Mouse (Mus musculus) urinary bladder, postnatal 36 days (tissue): Measurements from ENCODE around the gene 2010003K11Rik.

Experiments used
- DNase-seq, 2 experiments: peaks; one replicate each; pipeline ENCODE4 v3.0.0; 2022; ENCODE audit warnings: low spot score in 2 of 2, mixed read lengths in 1 of 2

2010003K11Rik gene

GRCm38 (mm10) chr19:4497263-4497973 lies 965 bp downstream of the 2010003K11Rik start:
- DNase-seq, result peak; percentile 51 to 77

- no peak for DNase-seq
Observed at GRCm38 (mm10) chr19:4496535-4497262, 1.7 kb downstream of the 2010003K11Rik start.

GRCm38 (mm10) chr19:4495814-4496213 lies 2.6 kb downstream of the 2010003K11Rik start:
- DNase-seq, result no peak

GRCm38 (mm10) chr19:4494707-4495106 lies 3.7 kb downstream of the 2010003K11Rik start:
- DNase-seq, result no peak

- DNase-seq, result peak in 1 of 2 experiments; percentile 66
Observed at GRCm38 (mm10) chr19:4492526-4493296, 5.7 kb downstream of the 2010003K11Rik start.

GRCm38 (mm10) chr19:4491080-4491695 lies 7.2 kb downstream of the 2010003K11Rik start:
- DNase-seq, result no peak

GRCm38 (mm10) chr19:4487877-4488276 lies 10.5 kb downstream of the 2010003K11Rik start:
- DNase-seq, result no peak

GRCm38 (mm10) chr19:4485006-4485405 lies 13.4 kb downstream of the 2010003K11Rik start:
- DNase-seq, result no peak

- no peak for DNase-seq
Observed at GRCm38 (mm10) chr19:4482111-4482859, 16.1 kb downstream of the 2010003K11Rik start.

- no peak for DNase-seq
Observed at GRCm38 (mm10) chr19:4481326-4481725, 17.1 kb downstream of the 2010003K11Rik start.

GRCm38 (mm10) chr19:4480041-4480440 lies 18.3 kb downstream of the 2010003K11Rik start:
- no peak for DNase-seq

- DNase-seq, result no peak
Observed at GRCm38 (mm10) chr19:4478190-4478516, 20.2 kb downstream of the 2010003K11Rik start.

- DNase-seq, result no peak
Observed at GRCm38 (mm10) chr19:4477345-4478189, 20.8 kb downstream of the 2010003K11Rik start, which contains the start of gene Syt12. TSS of gene Syt12 (minus strand) at chr19:4477447.

GRCm38 (mm10) chr19:4476601-4477257 lies 21.7 kb downstream of the 2010003K11Rik start:
- peak in 1 of 2 experiments; percentile 28 for DNase-seq

GRCm38 (mm10) chr19:4475224-4475925 lies 23.0 kb downstream of the 2010003K11Rik start:
- no peak for DNase-seq

GRCm38 (mm10) chr19:4474739-4475138 lies 23.6 kb downstream of the 2010003K11Rik start:
- DNase-seq, result no peak

GRCm38 (mm10) chr19:4473549-4473948 lies 24.8 kb downstream of the 2010003K11Rik start:
- DNase-seq, result no peak

- no peak for DNase-seq
Observed at GRCm38 (mm10) chr19:4468363-4468762, 30.0 kb downstream of the 2010003K11Rik start.

- no peak for DNase-seq
Observed at GRCm38 (mm10) chr19:4464666-4465065, 33.7 kb downstream of the 2010003K11Rik start.
